Mouse (Mus musculus): ENCODE measurements at regions not wholly inside any gene's neighbourhood (a gene's known extent, or its start where the extent isn't known, plus 50 kb on each side); places are given as distances from the start of the nearest gene placed in this dataset.
"Not testable (repeated sequence)": the region's sequence is repeated elsewhere in the genome, so short reads cannot be mapped to it uniquely, and the experiment has no call there.

GRCm38 (mm10) chr10:118603857-118604414, 163.1 kb downstream of the Ifng start:
- no peak for DNase-seq

GRCm38 (mm10) chr10:118605156-118605821, 164.4 kb downstream of the Ifng start:
- no peak for DNase-seq

- DNase-seq = no peak
Observed at GRCm38 (mm10) chr10:118607418-118607817, 166.6 kb downstream of the Ifng start.

GRCm38 (mm10) chr10:118608376-118609145, 167.7 kb downstream of the Ifng start:
- DNase-seq = no peak

GRCm38 (mm10) chr10:118609157-118609556, 168.3 kb downstream of the Ifng start:
- no peak for DNase-seq

- DNase-seq = no peak
Observed at GRCm38 (mm10) chr10:118610868-118611461, 170.1 kb downstream of the Ifng start.

- no peak for DNase-seq
Observed at GRCm38 (mm10) chr10:118612091-118612490, 171.2 kb downstream of the Ifng start.

- DNase-seq = no peak
Observed at GRCm38 (mm10) chr10:118613056-118613695, 172.3 kb downstream of the Ifng start.

GRCm38 (mm10) chr10:118614251-118614865, 173.5 kb downstream of the Ifng start:
- no peak for DNase-seq

- DNase-seq = no peak
Observed at GRCm38 (mm10) chr10:118615131-118616020, 174.5 kb downstream of the Ifng start.

- no peak for DNase-seq
Observed at GRCm38 (mm10) chr10:118616031-118616615, 175.3 kb downstream of the Ifng start.

- DNase-seq = no peak
Observed at GRCm38 (mm10) chr10:118617291-118618044, 176.6 kb downstream of the Ifng start.

- DNase-seq = not testable (repeated sequence)
Observed at GRCm38 (mm10) chr10:118618251-118618650, 177.4 kb downstream of the Ifng start.

GRCm38 (mm10) chr10:118618766-118619600, 178.1 kb downstream of the Ifng start:
- DNase-seq = no peak

GRCm38 (mm10) chr10:118619601-118620000, 178.8 kb downstream of the Ifng start:
- no peak for DNase-seq

GRCm38 (mm10) chr10:118620611-118621010, 179.8 kb downstream of the Ifng start:
- no peak for DNase-seq

GRCm38 (mm10) chr10:118621546-118621945, 180.7 kb downstream of the Ifng start:
- DNase-seq = no peak

GRCm38 (mm10) chr10:118622131-118622530, 181.3 kb downstream of the Ifng start:
- DNase-seq = no peak

GRCm38 (mm10) chr10:118622916-118623315, 182.1 kb downstream of the Ifng start:
- DNase-seq = no peak
